Mouse (Mus musculus) heart, embryonic 10.5 days (tissue): ENCODE measurements around the gene Gatad2a. TPM values are rescaled to one million over a fixed set of nuclear protein-coding genes. Genes with fewer than 3 reads are reported as not detected.

Source experiments
- DNase-seq: peaks from one replicate; pipeline ENCODE4 v3.0.0-alpha.2; 2017; ENCODE audit warnings: low spot score
- H3K27ac ChIP-seq: fragments of 300-500 bp; sonication (generic); 2 replicates; pipeline ENCODE4 v1.5.1; 2016; ENCODE audit warnings: mild to moderate bottlenecking
- H3K27me3 ChIP-seq: fragments of 300-500 bp; sonication (generic); 2 replicates; pipeline ENCODE4 v1.6.1; 2016; ENCODE audit warnings: mild to moderate bottlenecking; ENCODE audit not compliant: poor library complexity, insufficient read depth, severe bottlenecking
- H3K36me3 ChIP-seq: fragments of 300-500 bp; sonication (generic); 2 replicates; pipeline ENCODE4 v1.6.1; 2016; ENCODE audit warnings: mild to moderate bottlenecking, moderate library complexity
- H3K4me1 ChIP-seq: fragments of 300-500 bp; sonication (generic); 2 replicates; pipeline ENCODE4 v1.6.1; 2016; ENCODE audit warnings: mild to moderate bottlenecking
- H3K4me3 ChIP-seq: fragments of 300-500 bp; sonication (generic); 2 replicates; pipeline ENCODE4 v1.5.1; 2016; ENCODE audit warnings: mild to moderate bottlenecking, moderate library complexity
- H3K9me3 ChIP-seq: fragments of 300-500 bp; sonication (generic); 2 replicates; pipeline ENCODE4 v1.6.1; 2016; ENCODE audit warnings: mild to moderate bottlenecking, moderate library complexity
- WGBS: fragments of 180-500 bp; shearing (Covaris S2); methylation state at CpG from one replicate; pipeline ENCODE4 v1.1.7; 2016; 5-methylcytosine and 5-hydroxymethylcytosine counted together
- polyA plus RNA-seq: library from polyadenylated mRNA; unstranded; fragments of >200 nt; fragmentation: Nextera tagmentation; extraction: Ambion mirVana; gene quantifications from 2 replicates; pipeline ENCODE4 v1.2.1, GENCODE M21; 2016

Gatad2a gene
- polyA plus RNA-seq, 1 experiment from 2014 or later, result 47.5 TPM

DNA sequence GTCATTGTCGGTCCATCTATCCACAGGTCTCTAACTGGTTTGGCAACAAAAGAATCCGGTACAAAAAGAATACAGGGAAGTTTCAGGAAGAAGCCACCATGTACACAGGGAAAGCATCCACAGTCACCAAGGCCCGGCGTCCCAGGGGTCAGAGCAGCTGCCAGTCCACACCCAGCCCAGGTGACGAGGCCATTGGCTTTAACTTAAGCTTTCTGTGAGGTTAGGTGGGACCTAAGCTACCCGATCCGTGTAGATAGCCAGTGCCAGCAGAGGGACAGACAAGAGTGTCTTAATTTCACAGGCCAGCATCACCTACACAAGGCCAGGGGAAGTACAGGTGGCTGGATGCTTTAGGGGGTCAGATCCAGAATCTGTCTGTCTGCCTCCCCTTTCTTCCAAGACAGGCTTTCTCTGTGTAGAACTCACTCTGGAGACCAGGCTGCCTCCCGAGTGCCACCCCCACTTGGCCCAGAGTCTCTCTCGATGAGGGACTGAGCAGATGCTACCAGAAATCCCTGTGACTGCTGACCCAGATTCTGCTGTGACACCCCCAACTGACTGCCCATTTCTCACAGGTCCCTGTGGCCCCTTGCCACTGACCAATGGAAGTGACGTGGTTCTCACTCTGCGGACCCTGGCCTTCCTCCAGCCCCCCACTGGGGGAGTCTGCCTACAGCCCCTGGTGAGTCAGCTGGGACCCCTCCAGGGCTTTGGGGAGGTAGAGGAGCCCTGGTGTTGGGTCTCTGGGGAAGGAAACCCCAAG, 126.0 kb downstream of the Gatad2a start:
- no peak for DNase-seq
- H3K36me3 ChIP-seq, result no peaks in the 10 kb centered on the region
- no peak overlapping the region for H3K27ac ChIP-seq
- peaks cover 9% of the 10 kb centered on the region for H3K4me1 ChIP-seq
- H3K4me3 ChIP-seq, result no peak overlapping the region
- no peaks in the 10 kb centered on the region for H3K9me3 ChIP-seq
- WGBS, result 73% methylated on average over 11 of the region's 11 CpGs
- H3K27me3 ChIP-seq, result peaks cover 48% of the 10 kb centered on the region

DNA sequence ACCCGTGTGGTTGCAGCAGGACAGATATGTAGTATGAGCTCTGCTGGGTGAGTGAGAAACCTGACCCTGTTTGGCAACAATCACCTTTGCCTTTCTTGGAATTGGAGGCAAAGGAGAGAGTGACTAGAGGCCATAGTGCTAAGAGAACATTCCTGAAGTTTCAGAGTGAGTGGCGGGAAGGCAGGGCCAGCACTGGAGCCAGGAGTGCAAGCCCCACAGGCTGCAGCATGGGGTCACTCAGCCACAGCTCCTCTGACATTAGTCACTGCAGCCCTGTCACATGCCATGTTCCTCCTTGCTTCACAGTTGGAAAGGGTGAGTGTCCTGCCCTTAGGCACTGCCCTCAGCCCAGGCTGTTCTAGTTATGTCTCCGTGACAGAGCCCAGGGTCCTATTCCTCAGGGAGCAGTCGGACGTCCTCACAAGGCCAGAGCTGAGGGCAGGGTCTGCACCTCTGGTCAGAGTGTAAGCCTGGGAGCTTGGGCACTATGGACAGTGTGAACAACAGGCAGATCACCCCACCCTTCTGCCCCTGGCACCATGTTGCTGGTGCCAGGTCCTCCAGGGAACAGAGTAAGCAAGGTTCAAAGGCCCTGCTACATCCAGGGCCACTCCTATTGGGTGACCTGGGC, 128.4 kb downstream of the Gatad2a start:
- Histone ChIP-seq H3K27ac (no peak overlapping the region), H3K36me3 (no peaks in the 10 kb centered on the region)

DNA sequence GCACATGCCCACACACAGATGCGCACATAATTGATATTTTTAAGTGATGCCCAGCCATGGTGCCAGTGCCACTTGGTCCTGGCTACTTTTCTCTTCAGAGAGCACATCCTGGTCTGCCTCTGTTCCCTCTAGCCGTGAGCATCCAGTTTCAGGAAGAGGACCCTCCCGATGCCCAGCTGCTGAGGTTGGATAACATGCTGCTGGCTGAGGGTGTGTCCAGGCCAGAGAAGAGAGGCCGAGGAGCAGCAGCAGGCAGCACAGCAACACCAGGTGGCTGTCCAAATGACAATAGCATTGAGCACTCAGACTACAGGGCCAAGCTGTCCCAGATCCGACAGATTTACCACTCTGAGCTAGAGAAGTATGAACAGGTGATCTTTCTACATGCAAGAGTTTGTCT, 132.0 kb downstream of the Gatad2a start:
- Histone ChIP-seq H3K4me1 (peaks cover 9% of the 10 kb centered on the region), H3K27me3 (peaks cover 6% of the 10 kb centered on the region; the same call in 1 of the 2 replicates), H3K9me3 (no peaks in the 10 kb centered on the region), H3K4me3 (no peak overlapping the region), H3K36me3 (no peaks in the 10 kb centered on the region), H3K27ac (no peak overlapping the region)
- peak; percentile 73 for DNase-seq
- WGBS, result 67% methylated on average over 5 of the region's 5 CpGs

More for the DNA sequence above, 128.4 kb downstream of the Gatad2a start:
- no peak for DNase-seq
- no peak overlapping the region for H3K4me3 ChIP-seq
- peaks cover 9% of the 10 kb centered on the region for H3K4me1 ChIP-seq
- H3K9me3 ChIP-seq, result no peaks in the 10 kb centered on the region
- WGBS, result 61% methylated on average over 5 of the region's 5 CpGs
- peaks cover 33% of the 10 kb centered on the region for H3K27me3 ChIP-seq

DNA sequence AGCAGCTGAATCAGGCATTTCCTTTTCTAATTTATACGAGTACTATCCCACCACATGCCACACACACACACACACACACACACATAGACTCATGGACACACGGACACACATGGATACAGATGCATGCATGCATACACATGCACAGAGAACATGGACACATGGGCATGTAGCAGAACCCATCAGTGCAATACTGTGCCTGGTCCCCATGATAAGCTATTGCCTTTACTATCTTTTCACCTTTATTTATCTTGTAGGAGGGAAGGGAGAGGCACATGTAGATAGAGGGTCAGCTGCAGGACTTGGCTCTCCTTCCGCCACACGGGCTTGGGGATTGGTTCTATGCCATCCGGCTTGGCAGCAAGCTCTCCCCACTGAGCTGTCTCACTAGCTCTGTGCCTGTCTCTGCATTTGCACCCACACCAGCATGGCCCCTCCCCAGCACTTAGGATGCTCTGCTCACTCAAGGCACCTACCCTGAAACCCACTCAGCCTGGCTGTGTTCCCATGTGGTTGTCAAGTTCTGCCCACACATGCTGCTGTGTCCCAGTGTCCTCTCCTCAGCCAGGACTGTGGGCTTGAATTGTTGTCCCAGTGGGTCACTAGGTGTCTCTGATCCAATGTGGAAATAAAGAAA, 132.7 kb downstream of the Gatad2a start:
- 71% methylated on average over 5 of the region's 5 CpGs for WGBS
- Histone ChIP-seq H3K4me3 (no peak overlapping the region), H3K27ac (no peak overlapping the region), H3K4me1 (peaks cover 9% of the 10 kb centered on the region), H3K36me3 (no peaks in the 10 kb centered on the region), H3K9me3 (no peaks in the 10 kb centered on the region), H3K27me3 (peaks cover 6% of the 10 kb centered on the region; the same call in 1 of the 2 replicates)
- no peak for DNase-seq

DNA sequence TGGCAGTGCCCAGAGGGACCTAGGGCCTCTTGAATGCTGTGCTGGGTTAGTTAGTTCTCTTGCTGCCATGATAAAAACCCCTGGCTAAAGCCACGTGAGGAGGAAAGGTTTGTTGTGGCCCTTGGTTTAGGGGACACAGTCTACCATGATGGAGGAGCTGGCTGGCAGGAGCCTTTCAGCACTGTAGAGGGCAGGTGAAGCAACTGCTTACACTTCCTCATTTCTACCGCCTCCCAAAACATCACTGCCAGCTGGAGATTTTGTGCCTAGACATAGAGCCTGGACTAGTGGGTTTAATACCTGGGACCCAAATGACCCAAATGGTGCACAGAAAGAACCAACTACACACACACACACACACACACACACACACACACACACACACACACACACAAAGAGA, 134.9 kb downstream of the Gatad2a start:
- no peaks in the 10 kb centered on the region for H3K36me3 ChIP-seq
- 55% methylated on average over 2 of the region's 2 CpGs for WGBS
- DNase-seq, result no peak

DNA sequence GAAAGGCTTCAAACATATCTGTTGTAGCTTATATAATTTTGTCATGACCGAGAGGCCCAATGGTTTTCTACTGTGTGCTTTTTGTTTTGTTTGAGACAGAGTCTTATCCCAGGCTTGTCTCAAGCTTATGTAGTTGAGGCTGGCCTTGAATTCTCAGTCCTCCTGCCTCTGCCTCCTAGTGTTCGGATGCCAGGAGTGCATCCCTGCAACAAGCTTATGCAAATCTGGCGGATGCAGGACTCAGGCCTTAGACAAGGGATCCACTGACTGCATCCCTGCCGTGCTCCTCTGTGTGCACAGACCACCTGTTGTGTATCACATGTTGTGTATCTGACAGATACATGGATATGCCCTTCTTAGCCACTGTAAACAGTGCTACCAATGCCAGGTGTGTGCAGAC, 135.4 kb downstream of the Gatad2a start:
- Histone ChIP-seq H3K36me3 (no peaks in the 10 kb centered on the region), H3K27me3 (no peaks in the 10 kb centered on the region), H3K4me3 (no peak overlapping the region), H3K4me1 (no peaks in the 10 kb centered on the region), H3K27ac (no peak overlapping the region), H3K9me3 (no peaks in the 10 kb centered on the region)
- no peak for DNase-seq
- 46% methylated on average over 4 of the region's 4 CpGs for WGBS

More for the DNA sequence above, 134.9 kb downstream of the Gatad2a start:
- Histone ChIP-seq H3K27ac (no peak overlapping the region), H3K4me1 (no peaks in the 10 kb centered on the region), H3K4me3 (no peak overlapping the region), H3K27me3 (no peaks in the 10 kb centered on the region), H3K9me3 (no peaks in the 10 kb centered on the region)

Other genes with a start within 250 kb of the Gatad2a start
- 3.6 and 4.1 TPM in 2 replicates for gene Zfp963, start 246.4 kb downstream of the Gatad2a start, polyA plus RNA-seq
- 0.44 and 0.65 TPM in 2 replicates for gene Gm20422, start 221.5 kb downstream of the Gatad2a start, polyA plus RNA-seq
- 43.2 and 48.3 TPM in 2 replicates for gene Atp13a1, start 205.2 kb downstream of the Gatad2a start, polyA plus RNA-seq
- 20.4 and 26.4 TPM in 2 replicates for gene Zfp866, start 205.2 kb downstream of the Gatad2a start, polyA plus RNA-seq
- gene Gmip, start 187.7 kb downstream of the Gatad2a start, polyA plus RNA-seq, result 10.3 and 10.7 TPM in 2 replicates
- gene Lpar2, start 174.0 kb downstream of the Gatad2a start, polyA plus RNA-seq, result 0.32 and 0.73 TPM in 2 replicates
- 5.6 and 6.3 TPM in 2 replicates for gene Pbx4, start 163.9 kb downstream of the Gatad2a start, polyA plus RNA-seq
- 0.48 and 0.63 TPM in 2 replicates for gene Cilp2, start 108.7 kb downstream of the Gatad2a start, polyA plus RNA-seq
- gene Tssk6, start 94.2 kb downstream of the Gatad2a start, polyA plus RNA-seq, result 2.7 and 2.9 TPM in 2 replicates
- gene Ndufa13, start 93.8 kb downstream of the Gatad2a start, polyA plus RNA-seq, result 217 and 256 TPM in 2 replicates
- gene Yjefn3, start 93.7 kb downstream of the Gatad2a start, polyA plus RNA-seq, result 6.7 and 8.7 TPM in 2 replicates
- gene Mau2, start 46.4 kb upstream of the Gatad2a start, polyA plus RNA-seq, result 46.5 and 49.9 TPM in 2 replicates
- gene Sugp1, start 46.4 kb upstream of the Gatad2a start, polyA plus RNA-seq, result 41.1 and 45.0 TPM in 2 replicates
- 0.94 and 1.3 TPM in 2 replicates for gene Tm6sf2, start 76.5 kb upstream of the Gatad2a start, polyA plus RNA-seq
- gene Hapln4, start 87.1 kb upstream of the Gatad2a start, polyA plus RNA-seq, result 0.30 and 0.62 TPM in 2 replicates
- 0.06 and 0.29 TPM in 2 replicates for gene Ncan, start 124.5 kb upstream of the Gatad2a start, polyA plus RNA-seq
- 35.4 and 39.6 TPM in 2 replicates for gene Nr2c2ap, start 134.9 kb upstream of the Gatad2a start, polyA plus RNA-seq
- 16.5 and 18.3 TPM in 2 replicates for gene Rfxank, start 142.8 kb upstream of the Gatad2a start, polyA plus RNA-seq
- 39.6 and 43.9 TPM in 2 replicates for gene Borcs8, start 143.1 kb upstream of the Gatad2a start, polyA plus RNA-seq
- 0.23 and 0.53 TPM in 2 replicates for gene Mef2b, start 143.3 kb upstream of the Gatad2a start, polyA plus RNA-seq
- 93.9 and 123 TPM in 2 replicates for gene Tmem161a, start 176.0 kb upstream of the Gatad2a start, polyA plus RNA-seq
- gene Slc25a42, start 215.9 kb upstream of the Gatad2a start, polyA plus RNA-seq, result 5.8 and 9.5 TPM in 2 replicates
- 34.7 and 34.8 TPM in 2 replicates for gene Sugp2, start 237.8 kb upstream of the Gatad2a start, polyA plus RNA-seq
- 29.5 and 31.6 TPM in 2 replicates for gene Armc6, start 238.1 kb upstream of the Gatad2a start, polyA plus RNA-seq